Mouse (Mus musculus) olfactory bulb, adult 2 months (tissue): Measurements from ENCODE around the gene Itga7.

Experiments
- CTCF ChIP-seq: fragments of 200-500 bp; IDR thresholded peaks from 2 replicates; pipeline ENCODE4 v1.5.1; 2012; ENCODE audit warnings: low read depth, mild to moderate bottlenecking, low read length, moderate library complexity; ENCODE audit not compliant: insufficient read depth
- POLR2A ChIP-seq: fragments of 200-500 bp; IDR thresholded peaks from 2 replicates; pipeline ENCODE4 v1.6.1; 2012; ENCODE audit warnings: mild to moderate bottlenecking, low read depth, low read length, moderate library complexity; ENCODE audit not compliant: insufficient read depth

- TF ChIP-seq POLR2A (no peak), CTCF (no peak)
Measured at GRCm38 (mm10) chr10:128901409-128901808, 32.2 kb upstream of the Itga7 start.
